Mouse (Mus musculus): ENCODE data around the gene Sos1.
A peak's percentile ranks its signal among the peaks of the same experiment; 100 is the strongest.

Sos1 gene

DNA sequence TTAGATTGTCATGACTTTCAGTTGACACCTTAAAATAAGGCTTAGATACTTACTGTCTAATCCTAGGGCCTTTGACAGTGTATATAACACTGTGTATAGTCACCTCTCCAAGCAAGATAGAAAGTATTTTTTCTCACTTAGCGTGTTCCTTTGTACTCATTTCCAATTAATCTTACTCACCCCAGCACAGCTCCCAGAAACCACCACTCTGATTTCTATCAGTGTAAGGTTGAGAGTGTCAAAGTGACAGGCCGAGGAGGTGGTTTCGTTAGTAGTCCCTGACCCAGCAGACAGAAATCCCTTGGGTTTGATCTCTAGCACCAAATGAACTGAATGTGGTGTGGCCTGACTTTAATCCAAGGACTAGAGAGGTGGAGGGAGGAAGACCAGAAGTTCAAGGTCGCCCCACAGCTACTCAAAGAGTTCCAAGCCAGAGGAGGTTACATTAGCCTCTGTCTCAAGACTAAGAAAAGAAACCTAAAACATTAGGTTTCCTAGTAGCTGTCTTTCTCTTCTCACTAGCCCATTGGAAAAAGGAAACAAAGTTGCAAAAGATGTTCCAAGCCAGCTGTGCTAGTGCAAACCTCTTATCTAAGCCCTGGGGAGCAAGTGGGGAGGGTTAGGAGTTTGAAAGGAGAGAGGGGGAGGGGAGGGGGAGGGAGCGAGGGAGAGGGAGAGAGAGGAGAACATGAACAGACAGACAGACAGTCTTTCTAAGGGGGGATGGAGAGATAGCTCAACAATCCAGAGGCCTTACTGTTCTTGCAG lies 21.0 kb upstream of the Sos1 start:
- no peaks in the 10 kb centered on the region for H3K27me3 ChIP-seq (ENCODE audit: control insufficient read depth, insufficient read depth, low read length, poor library complexity, severe bottlenecking)
- no peak for DNase-seq (ENCODE audit: low read depth, low spot score)
- H3K36me3 ChIP-seq (ENCODE audit: control insufficient read depth, insufficient read depth, low read length, poor library complexity, severe bottlenecking): no peaks in the 10 kb centered on the region

GRCm38 (mm10) chr17:80500025-80500424 lies 19.8 kb upstream of the Sos1 start:
- Histone ChIP-seq H3K27me3 (ENCODE audit: control insufficient read depth, insufficient read depth, low read length, poor library complexity, severe bottlenecking) (no peaks in the 10 kb centered on the region), H3K36me3 (ENCODE audit: control insufficient read depth, insufficient read depth, low read length, poor library complexity, severe bottlenecking) (no peaks in the 10 kb centered on the region)
- no peak for DNase-seq (ENCODE audit: low read depth, low spot score)

- DNase-seq (ENCODE audit: low read depth, low spot score): peak; percentile 62
- Histone ChIP-seq H3K27me3 (ENCODE audit: control insufficient read depth, insufficient read depth, low read length, poor library complexity, severe bottlenecking) (no peaks in the 10 kb centered on the region), H3K36me3 (ENCODE audit: control insufficient read depth, insufficient read depth, low read length, poor library complexity, severe bottlenecking) (no peaks in the 10 kb centered on the region)
Observed at GRCm38 (mm10) chr17:80498600-80499268, 18.5 kb upstream of the Sos1 start.

GRCm38 (mm10) chr17:80497183-80497601 lies 16.9 kb upstream of the Sos1 start:
- no peak for DNase-seq (ENCODE audit: low read depth, low spot score)
- H3K36me3 ChIP-seq (ENCODE audit: control insufficient read depth, insufficient read depth, low read length, poor library complexity, severe bottlenecking): no peaks in the 10 kb centered on the region
- no peaks in the 10 kb centered on the region; the same call in 1 of the 2 replicates for H3K27me3 ChIP-seq (ENCODE audit: control insufficient read depth, insufficient read depth, low read length, poor library complexity, severe bottlenecking)

- Histone ChIP-seq H3K36me3 (ENCODE audit: control insufficient read depth, insufficient read depth, low read length, poor library complexity, severe bottlenecking) (no peaks in the 10 kb centered on the region), H3K27me3 (ENCODE audit: control insufficient read depth, insufficient read depth, low read length, poor library complexity, severe bottlenecking) (no peaks in the 10 kb centered on the region; the same call in 1 of the 2 replicates)
- no peak for DNase-seq (ENCODE audit: low read depth, low spot score)
Observed at GRCm38 (mm10) chr17:80496607-80497170, 16.4 kb upstream of the Sos1 start.

DNA sequence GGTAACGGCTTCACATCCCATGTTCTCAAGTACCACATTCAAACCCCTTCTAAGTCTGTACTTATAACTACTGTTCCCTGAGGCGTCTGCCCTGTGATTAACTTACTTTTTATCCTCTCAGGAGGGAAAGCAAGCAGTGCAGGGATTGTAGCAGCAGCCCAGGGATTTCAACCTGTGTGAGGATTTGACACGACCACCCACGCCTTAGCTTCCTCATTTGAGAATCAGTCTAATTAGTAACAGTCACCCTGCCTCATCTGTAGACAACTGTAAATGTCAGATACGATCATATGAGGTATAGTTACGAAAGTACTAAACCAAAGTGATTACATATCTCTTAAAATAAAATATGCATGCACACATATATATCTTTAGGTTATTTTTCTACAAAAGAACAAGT lies 15.9 kb upstream of the Sos1 start:
- H3K27me3 ChIP-seq (ENCODE audit: control insufficient read depth, insufficient read depth, low read length, poor library complexity, severe bottlenecking): no peaks in the 10 kb centered on the region; the same call in 1 of the 2 replicates
- no peak for DNase-seq (ENCODE audit: low read depth, low spot score)
- H3K36me3 ChIP-seq (ENCODE audit: control insufficient read depth, insufficient read depth, low read length, poor library complexity, severe bottlenecking): no peaks in the 10 kb centered on the region

DNA sequence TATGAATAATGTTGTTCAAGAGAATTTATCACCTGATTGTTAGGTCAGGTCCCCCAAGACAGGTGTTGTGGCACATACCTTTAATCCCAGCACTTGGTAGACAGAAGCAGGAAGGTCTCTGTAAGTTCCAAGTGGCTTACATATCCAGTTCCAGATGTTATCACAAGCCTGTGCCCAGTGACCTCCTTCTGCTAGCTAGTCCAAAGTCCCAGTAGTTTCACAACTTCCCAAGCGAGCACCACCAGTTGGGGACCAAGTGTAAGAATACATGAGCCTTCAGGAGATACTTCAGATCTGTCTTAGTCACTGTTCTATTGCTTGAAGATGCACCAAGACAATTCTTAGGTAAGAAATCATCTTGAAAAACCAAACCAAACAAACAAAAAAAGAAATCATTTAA lies 13.6 kb upstream of the Sos1 start:
- Histone ChIP-seq H3K27me3 (ENCODE audit: control insufficient read depth, insufficient read depth, low read length, poor library complexity, severe bottlenecking) (no peaks in the 10 kb centered on the region; the same call in 1 of the 2 replicates), H3K36me3 (ENCODE audit: control insufficient read depth, insufficient read depth, low read length, poor library complexity, severe bottlenecking) (no peaks in the 10 kb centered on the region)
- DNase-seq (ENCODE audit: low read depth, low spot score): no peak

DNA sequence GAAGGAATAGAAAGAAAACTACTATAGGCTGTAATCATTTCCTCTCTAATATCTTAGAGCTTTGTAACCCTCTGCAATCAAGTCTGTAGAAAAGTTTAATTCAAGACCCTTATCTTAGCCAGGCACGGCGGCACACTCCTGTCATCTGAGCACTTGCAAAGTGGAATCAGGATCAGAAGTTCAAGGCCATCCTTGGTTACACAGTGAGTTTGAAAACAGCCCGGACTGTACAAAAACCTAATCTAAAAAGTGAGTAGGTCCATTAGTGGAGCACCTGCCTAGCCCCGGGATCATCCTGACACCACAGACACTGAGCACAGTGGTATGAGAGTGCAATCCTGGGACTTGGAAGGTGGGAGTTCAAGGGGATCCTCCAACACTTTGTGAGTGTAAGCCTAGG lies 12.6 kb upstream of the Sos1 start:
- no peak for DNase-seq (ENCODE audit: low read depth, low spot score)
- H3K36me3 ChIP-seq (ENCODE audit: control insufficient read depth, insufficient read depth, low read length, poor library complexity, severe bottlenecking): no peaks in the 10 kb centered on the region
- no peaks in the 10 kb centered on the region; the same call in 1 of the 2 replicates for H3K27me3 ChIP-seq (ENCODE audit: control insufficient read depth, insufficient read depth, low read length, poor library complexity, severe bottlenecking)

GRCm38 (mm10) chr17:80492274-80492673 lies 12.0 kb upstream of the Sos1 start:
- no peaks in the 10 kb centered on the region for H3K36me3 ChIP-seq (ENCODE audit: control insufficient read depth, insufficient read depth, low read length, poor library complexity, severe bottlenecking)
- H3K27me3 ChIP-seq (ENCODE audit: control insufficient read depth, insufficient read depth, low read length, poor library complexity, severe bottlenecking): no peaks in the 10 kb centered on the region; the same call in 1 of the 2 replicates
- DNase-seq (ENCODE audit: low read depth, low spot score): no peak

DNA sequence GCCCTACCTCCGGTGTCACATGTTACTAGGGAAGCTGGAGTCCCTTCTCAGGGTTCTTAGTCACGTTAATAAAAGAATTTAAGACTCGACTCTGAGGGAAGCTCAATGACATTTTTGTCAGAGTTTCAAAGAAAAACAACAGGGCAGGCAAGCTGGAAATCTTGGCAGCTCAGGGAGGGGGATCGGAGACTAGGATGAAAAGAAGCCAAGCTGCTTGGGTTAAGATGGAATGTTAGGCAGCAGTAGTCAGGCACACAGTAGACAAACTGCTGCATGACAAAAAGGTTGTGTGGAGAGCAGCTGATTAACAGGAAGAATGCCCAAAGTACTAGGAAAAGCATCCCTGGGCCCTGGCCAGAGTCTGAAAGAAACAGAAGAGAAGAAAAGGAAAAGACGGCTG lies 9.9 kb upstream of the Sos1 start:
- H3K36me3 ChIP-seq (ENCODE audit: control insufficient read depth, insufficient read depth, low read length, poor library complexity, severe bottlenecking): no peaks in the 10 kb centered on the region
- H3K27me3 ChIP-seq (ENCODE audit: control insufficient read depth, insufficient read depth, low read length, poor library complexity, severe bottlenecking): no peaks in the 10 kb centered on the region; the same call in 1 of the 2 replicates
- DNase-seq (ENCODE audit: low read depth, low spot score): no peak

DNA sequence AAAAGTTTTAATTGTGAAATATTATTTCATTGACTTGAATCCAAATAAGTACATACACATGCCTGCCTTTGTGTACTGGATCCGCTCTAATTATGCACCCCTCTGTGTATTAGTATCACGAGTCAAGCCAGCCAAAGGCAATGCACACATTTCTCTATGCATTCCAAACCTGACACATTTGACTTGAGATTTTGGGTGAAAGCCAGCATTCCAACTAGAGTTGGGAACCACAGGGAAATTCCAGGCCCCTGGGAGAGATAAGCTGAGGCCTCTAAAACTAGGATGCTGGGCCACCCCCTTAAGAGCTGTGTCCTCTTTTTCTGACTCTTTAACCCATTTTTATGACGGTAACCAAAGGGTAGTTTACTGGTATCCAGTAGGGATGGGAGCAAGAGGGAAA lies 8.7 kb upstream of the Sos1 start:
- Histone ChIP-seq H3K27me3 (ENCODE audit: control insufficient read depth, insufficient read depth, low read length, poor library complexity, severe bottlenecking) (no peaks in the 10 kb centered on the region; the same call in 1 of the 2 replicates), H3K36me3 (ENCODE audit: control insufficient read depth, insufficient read depth, low read length, poor library complexity, severe bottlenecking) (no peaks in the 10 kb centered on the region)
- no peak for DNase-seq (ENCODE audit: low read depth, low spot score)

- no peak for DNase-seq (ENCODE audit: low read depth, low spot score)
- Histone ChIP-seq H3K27me3 (ENCODE audit: control insufficient read depth, insufficient read depth, low read length, poor library complexity, severe bottlenecking) (no peaks in the 10 kb centered on the region), H3K36me3 (ENCODE audit: control insufficient read depth, insufficient read depth, low read length, poor library complexity, severe bottlenecking) (no peaks in the 10 kb centered on the region)
Observed at GRCm38 (mm10) chr17:80485160-80485559, 4.9 kb upstream of the Sos1 start.

GRCm38 (mm10) chr17:80480855-80481224 lies 587 bp upstream of the Sos1 start:
- Histone ChIP-seq H3K27me3 (ENCODE audit: control insufficient read depth, insufficient read depth, low read length, poor library complexity, severe bottlenecking) (no peaks in the 10 kb centered on the region), H3K36me3 (ENCODE audit: control insufficient read depth, insufficient read depth, low read length, poor library complexity, severe bottlenecking) (no peaks in the 10 kb centered on the region)
- no peak for DNase-seq (ENCODE audit: low read depth, low spot score)

DNA sequence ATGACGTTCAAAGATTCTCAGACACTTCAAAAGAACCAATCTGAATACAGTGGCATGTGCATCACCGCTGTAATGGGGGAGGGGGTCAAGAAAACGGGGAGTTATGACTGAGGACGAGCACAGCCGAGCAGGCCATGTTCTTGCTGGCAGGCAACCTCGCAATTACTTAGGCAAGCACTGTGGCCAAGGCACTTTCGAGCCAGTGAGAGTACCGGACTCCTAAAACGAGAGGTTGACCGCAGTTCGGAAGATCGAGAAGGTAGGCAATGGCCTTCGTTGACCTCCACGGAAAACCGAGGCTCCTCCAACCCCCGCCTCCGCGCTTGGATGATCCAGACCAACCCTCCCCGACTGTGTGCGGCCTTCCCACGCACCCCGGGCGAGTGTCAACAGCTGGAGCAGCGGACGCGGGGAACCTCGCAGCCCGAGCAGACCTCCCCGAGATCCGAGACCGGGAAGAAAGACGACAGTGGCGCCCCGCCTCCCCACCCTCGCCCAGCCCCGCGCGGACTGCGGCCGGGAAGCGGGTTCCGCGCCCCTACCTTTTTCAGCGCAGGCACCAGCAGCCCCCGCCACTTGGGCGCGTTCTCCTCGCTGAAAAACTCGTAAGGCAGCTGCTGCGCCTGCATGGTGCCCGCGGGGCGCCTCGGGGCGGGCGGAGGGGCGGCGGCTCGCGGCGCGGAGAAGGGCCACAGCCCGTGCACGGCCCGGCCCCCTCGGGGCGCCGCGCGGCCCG lies 790 bp downstream of the Sos1 start:
- no peaks in the 10 kb centered on the region for H3K27me3 ChIP-seq (ENCODE audit: control insufficient read depth, insufficient read depth, low read length, poor library complexity, severe bottlenecking)
- H3K36me3 ChIP-seq (ENCODE audit: control insufficient read depth, insufficient read depth, low read length, poor library complexity, severe bottlenecking): no peaks in the 10 kb centered on the region
- peak; percentile 58 for DNase-seq (ENCODE audit: low read depth, low spot score)

DNA sequence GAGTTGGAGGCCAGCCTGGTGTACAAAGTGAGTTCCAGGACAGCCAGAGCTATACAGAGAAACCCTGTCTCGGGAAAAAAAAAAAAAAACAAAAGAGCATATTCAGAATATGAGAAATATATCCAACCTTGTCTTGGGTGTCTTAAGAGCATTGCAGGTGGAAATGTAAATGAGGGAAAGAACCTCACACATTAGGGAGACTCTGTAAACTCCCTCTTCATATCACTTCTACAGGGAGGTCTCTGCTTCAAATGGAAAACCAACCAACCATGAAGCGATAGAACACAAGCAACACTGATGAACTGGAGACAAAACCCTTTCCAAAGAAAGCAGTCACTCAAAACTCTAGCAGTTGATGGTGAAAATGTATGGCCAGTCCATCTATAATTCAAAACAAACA lies 2.6 kb downstream of the Sos1 start:
- DNase-seq (ENCODE audit: low read depth, low spot score): peak; percentile 59
- Histone ChIP-seq H3K27me3 (ENCODE audit: control insufficient read depth, insufficient read depth, low read length, poor library complexity, severe bottlenecking) (no peaks in the 10 kb centered on the region), H3K36me3 (ENCODE audit: control insufficient read depth, insufficient read depth, low read length, poor library complexity, severe bottlenecking) (no peaks in the 10 kb centered on the region)

Measured in splenic B cell, adult 2 months (primary cell).